Mouse (Mus musculus): ENCODE measurements at regions not wholly inside any gene's neighbourhood (a gene's known extent, or its start where the extent isn't known, plus 50 kb on each side); places are given as distances from the start of the nearest gene placed in this dataset.
A peak's percentile ranks its signal among the peaks of the same experiment; 100 is the strongest.

- DNase-seq (ENCODE audit: inconsistent age in 2 of 2, low spot score in 1 of 2): no peak
These were observed 654.8 kb upstream of the Mef2c start for GRCm38 (mm10) chr13:82849037-82849436.

DNA sequence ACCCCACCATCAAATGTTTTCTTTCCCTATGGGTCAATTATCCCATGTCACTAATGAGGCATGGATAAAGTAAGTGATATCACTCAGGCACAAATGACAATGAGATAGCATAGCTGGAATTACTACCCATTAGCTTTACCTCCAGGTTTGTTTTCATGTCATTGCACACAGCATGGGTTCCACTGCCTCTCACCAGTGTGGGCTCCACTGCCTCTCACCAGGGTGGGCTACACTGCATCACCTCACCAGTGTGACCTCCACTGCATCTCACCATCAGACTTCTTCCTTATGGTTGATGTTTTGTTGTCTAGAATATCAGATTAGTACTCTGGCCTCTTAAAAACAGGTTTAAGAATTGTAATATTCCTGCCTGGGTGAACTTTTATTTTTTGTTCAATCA is 634.0 kb upstream of the Mef2c start:
- no peak for DNase-seq (ENCODE audit: inconsistent age in 2 of 2, low spot score in 1 of 2)

GRCm38 (mm10) chr13:82874091-82874490 is 629.7 kb upstream of the Mef2c start:
- DNase-seq (ENCODE audit: inconsistent age in 2 of 2, low spot score in 1 of 2): peak in 1 of 2 experiments; percentile 43

- no peak for DNase-seq (ENCODE audit: inconsistent age in 2 of 2, low spot score in 1 of 2)
These were observed 620.5 kb upstream of the Mef2c start for GRCm38 (mm10) chr13:82883368-82883767.

DNA sequence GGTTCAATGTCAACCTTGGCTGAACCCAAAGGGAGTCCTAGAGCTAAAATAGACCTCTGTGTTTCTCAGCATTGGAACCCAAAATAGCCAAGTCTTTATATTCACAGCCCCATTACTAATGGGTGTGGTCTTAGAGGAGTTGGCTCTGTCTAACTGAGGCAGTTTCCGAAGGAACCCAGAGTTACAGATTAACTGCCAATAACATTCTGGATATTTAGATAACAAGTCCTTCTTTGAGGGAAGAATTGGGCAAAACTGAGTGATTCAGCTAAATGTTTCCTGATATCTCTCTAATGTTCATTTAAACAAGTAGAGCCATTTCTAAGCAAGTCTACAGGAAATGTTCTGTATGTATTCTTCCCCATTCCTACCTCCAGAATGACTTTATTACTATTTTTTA is 615.1 kb upstream of the Mef2c start:
- no peak for DNase-seq (ENCODE audit: inconsistent age in 2 of 2, low spot score in 1 of 2)

GRCm38 (mm10) chr13:82892731-82893130 is 611.1 kb upstream of the Mef2c start:
- peak in 1 of 2 experiments; percentile 31 for DNase-seq (ENCODE audit: inconsistent age in 2 of 2, low spot score in 1 of 2)

- DNase-seq (ENCODE audit: inconsistent age in 2 of 2, low spot score in 1 of 2): no peak
These were observed 604.1 kb upstream of the Mef2c start for GRCm38 (mm10) chr13:82899686-82900085.

GRCm38 (mm10) chr13:82902160-82902559 is 601.7 kb upstream of the Mef2c start:
- no peak for DNase-seq (ENCODE audit: inconsistent age in 2 of 2, low spot score in 1 of 2)

DNA sequence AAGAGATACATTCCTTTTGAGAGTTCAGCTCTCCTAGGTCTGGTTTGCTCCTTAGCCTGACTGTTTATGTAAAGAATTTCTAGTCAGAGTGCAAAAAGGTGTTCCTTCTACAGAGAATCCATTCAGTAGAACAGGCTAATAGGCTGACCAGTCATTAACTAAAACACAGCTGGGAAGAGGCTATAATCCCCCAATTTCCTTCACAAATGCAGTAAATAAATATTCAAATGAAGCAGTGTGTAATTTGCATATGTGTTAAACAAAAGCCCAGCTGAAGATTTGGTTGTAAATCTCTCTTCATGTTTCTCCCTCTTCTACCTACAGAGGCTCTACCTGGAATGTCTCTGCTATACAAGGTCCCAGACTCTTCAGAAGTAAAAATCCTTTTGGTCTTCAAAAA is 600.2 kb upstream of the Mef2c start:
- DNase-seq (ENCODE audit: inconsistent age in 2 of 2, low spot score in 1 of 2): no peak

DNA sequence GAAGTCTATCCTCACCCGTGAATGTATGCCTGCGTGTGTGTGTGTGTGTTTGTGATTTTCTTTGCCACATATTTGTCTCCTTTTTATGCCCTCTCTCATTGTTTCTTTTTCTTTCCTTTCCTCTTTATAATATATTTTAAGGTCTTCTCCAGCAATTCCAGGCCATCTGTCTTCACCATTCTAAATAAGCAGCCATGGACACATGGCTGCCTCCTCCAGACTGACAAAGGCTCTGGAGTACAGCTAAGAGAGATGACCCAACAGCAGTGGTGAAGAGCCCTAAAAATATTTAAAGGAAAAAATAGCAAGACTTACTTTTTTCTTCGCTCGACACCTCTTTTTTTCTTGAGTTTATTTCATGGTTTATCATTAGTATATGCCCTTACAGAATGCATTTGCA is 596.1 kb upstream of the Mef2c start:
- no peak for DNase-seq (ENCODE audit: inconsistent age in 2 of 2, low spot score in 1 of 2)

- DNase-seq (ENCODE audit: inconsistent age in 2 of 2, low spot score in 1 of 2): no peak
These were observed 594.7 kb upstream of the Mef2c start for GRCm38 (mm10) chr13:82909151-82909550.

DNA sequence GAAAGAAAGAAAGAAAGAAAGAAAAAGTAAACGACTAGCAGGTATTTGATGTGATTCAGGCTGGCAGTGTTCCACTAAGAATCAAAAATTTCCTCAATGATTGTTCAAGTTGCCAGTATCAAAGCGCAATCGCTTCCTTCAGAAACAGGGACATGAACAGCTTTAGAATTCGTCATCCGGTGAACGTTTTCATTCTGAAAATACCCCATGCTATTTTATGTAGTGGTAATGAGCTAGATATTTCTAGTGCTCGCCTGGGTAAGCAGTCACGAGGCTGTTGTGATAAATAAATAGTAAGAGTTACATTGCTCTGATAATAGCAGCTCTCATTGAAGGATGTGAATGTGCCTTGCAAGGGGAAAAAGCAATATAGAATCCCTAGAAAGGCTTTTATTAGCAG is 591.0 kb upstream of the Mef2c start:
- DNase-seq (ENCODE audit: inconsistent age in 2 of 2, low spot score in 1 of 2): no peak

- no peak for DNase-seq (ENCODE audit: inconsistent age in 2 of 2, low spot score in 1 of 2)
These were observed 588.6 kb upstream of the Mef2c start for GRCm38 (mm10) chr13:82915194-82915593.

DNA sequence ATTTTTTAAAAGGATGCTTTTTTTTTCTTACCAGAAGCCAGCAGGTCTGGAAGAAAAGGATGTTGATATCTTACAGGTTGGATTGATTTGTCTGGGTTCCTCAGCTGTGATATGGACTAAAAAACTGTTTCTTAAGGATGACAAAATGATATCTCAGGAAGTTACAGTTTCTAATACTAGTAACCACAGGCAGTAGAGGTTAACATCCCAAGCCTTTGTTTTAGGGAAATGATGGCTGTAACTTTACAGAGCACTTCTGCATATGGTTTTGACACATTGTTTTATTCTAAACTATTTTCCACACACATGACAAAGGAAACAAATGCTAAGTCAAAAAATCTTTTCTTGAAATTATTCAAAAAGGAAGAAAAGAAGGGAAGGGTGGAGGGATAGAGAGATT is 573.8 kb upstream of the Mef2c start:
- no peak for DNase-seq (ENCODE audit: inconsistent age in 2 of 2, low spot score in 1 of 2)

- no peak for DNase-seq (ENCODE audit: inconsistent age in 2 of 2, low spot score in 1 of 2)
These were observed 566.0 kb upstream of the Mef2c start for GRCm38 (mm10) chr13:82937856-82938255.

DNA sequence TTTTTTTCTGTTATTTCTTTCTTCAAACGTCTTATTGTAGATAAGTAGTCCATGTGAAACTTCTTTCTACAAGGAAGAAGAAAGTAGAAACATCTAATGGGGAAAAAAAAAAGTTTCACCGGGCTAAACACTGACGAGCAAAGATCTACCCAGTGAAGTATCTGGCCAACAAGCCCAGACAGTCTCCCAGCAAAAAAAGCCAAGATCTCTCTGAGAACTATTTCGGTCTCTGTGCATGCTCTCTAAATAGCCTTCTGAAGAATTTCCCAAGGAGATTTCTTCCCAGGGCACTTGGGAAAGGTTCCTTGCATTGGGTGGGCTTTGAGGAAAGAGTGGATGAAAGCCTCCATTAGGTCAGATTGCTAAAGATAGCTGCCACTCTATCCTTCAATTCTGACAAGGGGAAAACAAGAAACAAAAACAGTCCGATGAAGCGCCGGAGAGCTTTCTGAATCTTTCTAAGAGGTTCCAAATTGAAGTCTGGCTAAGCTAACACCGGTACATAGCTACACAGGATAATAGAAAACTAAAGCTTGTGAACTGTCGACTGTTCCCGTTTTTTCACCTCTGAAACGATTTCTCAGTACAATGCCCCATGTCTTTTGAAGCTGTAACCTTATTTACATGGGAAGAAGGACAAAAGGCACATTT is 561.0 kb upstream of the Mef2c start:
- no peak for DNase-seq (ENCODE audit: inconsistent age in 2 of 2, low spot score in 1 of 2)

DNA sequence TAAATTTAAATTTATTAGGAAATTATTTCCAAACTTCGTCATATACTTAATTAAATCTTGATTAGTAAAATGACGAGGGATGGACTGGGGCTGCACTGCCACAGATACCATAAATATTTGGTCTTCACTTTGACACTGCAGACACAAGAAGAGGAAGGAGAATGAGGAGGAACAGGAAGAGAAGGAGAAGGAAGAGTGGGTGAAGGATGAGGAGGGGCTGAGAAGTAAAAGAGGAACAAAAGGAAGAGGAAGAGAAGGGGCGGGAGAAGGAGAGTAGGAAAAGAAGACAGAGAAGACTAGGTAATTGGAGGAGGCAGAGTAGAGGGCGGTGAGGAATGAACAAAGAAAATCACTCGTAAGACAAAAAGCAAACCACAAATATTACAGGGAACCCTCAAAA is 556.9 kb upstream of the Mef2c start:
- no peak for DNase-seq (ENCODE audit: inconsistent age in 2 of 2, low spot score in 1 of 2)

DNA sequence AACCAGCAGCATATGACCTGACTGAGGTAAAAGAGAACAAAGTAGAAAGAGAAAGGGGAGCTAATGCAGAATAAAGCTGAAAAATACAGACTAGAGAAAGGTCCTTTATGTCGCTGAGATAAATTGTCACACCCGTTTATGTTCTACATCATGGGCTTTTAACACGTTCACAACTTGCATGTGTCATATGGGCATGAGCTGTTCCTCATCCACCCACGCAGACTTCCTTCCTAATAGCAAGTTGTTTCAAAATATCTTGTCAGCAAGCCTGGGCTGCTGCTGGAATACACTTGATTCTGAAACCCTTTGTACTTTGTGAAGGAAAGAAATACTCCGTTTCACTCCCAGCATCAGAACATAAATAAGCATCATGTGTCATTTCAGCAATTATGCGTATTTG is 554.3 kb upstream of the Mef2c start:
- peak in 1 of 2 experiments; percentile 22 for DNase-seq (ENCODE audit: inconsistent age in 2 of 2, low spot score in 1 of 2)

GRCm38 (mm10) chr13:82962333-82962732 is 541.5 kb upstream of the Mef2c start:
- DNase-seq (ENCODE audit: inconsistent age in 2 of 2, low spot score in 1 of 2): no peak

DNA sequence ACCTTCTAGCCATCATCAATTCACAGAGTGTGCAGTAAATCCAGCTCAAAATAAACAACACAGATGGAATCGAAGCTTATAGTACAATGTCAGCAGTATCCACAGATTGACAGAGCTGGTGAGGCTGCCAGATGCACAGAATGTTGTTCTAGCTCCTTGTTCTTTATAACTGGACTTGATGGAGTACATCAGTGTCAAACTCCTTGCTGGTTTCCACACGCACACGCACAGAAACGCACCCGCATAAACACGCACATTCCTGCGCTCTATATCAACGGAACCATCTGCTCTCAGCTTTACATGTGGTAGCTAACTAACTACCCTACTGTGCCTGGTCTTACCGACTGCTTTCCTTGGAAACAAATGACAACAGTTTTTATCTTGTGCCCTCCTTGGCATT is 532.1 kb upstream of the Mef2c start:
- DNase-seq (ENCODE audit: inconsistent age in 2 of 2, low spot score in 1 of 2): no peak

- DNase-seq (ENCODE audit: inconsistent age in 2 of 2, low spot score in 1 of 2): no peak
These were observed 529.5 kb upstream of the Mef2c start for GRCm38 (mm10) chr13:82974210-82974811.

- no peak for DNase-seq (ENCODE audit: inconsistent age in 2 of 2, low spot score in 1 of 2)
These were observed 502.7 kb upstream of the Mef2c start for GRCm38 (mm10) chr13:83001118-83001517.

GRCm38 (mm10) chr13:83016686-83017085 is 487.1 kb upstream of the Mef2c start:
- DNase-seq (ENCODE audit: inconsistent age in 2 of 2, low spot score in 1 of 2): no peak

All from adrenal gland, adult (tissue).